Mouse (Mus musculus) v-Abl transformed pro-B cells (cell line): ENCODE measurements around the gene Ptger1.

ENCODE experiments used
- in situ Hi-C, 2 experiments: fragments of 400-800 bp; cut with MboI; formaldehyde crosslinking; loops; one replicate each; pipeline ENCODE4 v1.15.1; 2025; ENCODE audit not compliant: unreplicated experiment in 2 of 2

Ptger1 gene

DNA sequence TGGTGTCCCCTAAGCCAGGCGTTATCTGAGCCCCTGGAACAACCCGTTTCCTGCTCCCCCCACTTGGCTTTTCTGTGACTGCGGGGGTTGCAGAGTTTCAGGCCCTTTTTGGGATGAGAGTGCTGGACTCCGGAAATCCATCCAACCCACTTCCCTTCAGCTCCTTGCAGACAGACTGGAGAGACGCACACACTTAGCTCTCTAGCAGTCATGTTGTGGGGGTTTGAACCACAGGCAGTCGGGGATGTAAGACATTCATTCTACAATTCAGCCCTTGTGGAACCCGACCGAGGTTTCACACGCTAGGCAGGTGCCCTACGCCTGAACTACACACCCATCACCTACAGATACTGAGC lies 12.8 kb upstream of the Ptger1 start:
- in situ Hi-C loops: no loop called here

DNA sequence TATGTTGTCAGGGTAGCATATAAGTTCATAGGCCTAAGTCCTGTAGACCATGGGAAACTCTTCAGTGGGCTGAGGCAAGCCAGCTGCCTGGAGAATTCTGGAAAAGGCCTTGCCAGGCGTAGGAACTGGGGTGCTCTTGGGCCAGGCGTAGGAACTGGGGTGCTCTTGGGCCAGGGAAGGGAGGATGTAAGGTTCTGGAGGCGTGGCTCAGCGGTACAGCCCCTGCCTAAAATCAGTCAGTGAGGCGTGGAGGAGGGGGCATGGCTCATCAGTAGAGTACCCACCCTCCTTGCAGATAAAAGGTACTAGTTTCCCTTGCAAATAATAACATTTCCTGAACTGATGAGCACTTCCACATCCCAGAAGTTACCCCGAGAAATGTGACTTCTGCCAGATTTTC lies 11.8 kb upstream of the Ptger1 start:
- in situ Hi-C loops: loop anchor here in 1 of 2 experiments (5.0 kb wide), 1 partner anchor 243 kb away; no protein-coding TSS in a partner anchor

DNA sequence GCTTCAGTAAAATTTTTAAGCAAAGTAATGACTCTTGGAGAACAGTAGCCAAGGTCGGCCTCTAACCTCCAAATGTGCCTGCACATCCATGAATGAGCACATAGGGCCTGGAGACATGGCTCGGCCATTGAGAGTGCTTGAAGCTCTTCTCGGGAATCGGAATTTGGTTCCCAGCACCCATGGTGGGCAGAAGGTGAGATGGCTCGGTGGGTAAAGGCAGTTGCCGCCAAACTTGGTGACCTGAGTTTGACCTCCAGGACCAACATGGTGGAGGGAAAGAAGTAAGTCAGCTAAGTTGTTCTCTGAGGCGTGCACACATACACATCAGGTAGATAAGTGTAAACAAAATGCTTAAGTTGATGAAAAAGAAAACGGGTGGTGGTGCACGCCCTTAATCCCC lies 10.4 kb upstream of the Ptger1 start:
- in situ Hi-C loops: loop anchor here in 1 of 2 experiments (5.0 kb wide), 1 partner anchor 241 kb away; no protein-coding TSS in a partner anchor

DNA sequence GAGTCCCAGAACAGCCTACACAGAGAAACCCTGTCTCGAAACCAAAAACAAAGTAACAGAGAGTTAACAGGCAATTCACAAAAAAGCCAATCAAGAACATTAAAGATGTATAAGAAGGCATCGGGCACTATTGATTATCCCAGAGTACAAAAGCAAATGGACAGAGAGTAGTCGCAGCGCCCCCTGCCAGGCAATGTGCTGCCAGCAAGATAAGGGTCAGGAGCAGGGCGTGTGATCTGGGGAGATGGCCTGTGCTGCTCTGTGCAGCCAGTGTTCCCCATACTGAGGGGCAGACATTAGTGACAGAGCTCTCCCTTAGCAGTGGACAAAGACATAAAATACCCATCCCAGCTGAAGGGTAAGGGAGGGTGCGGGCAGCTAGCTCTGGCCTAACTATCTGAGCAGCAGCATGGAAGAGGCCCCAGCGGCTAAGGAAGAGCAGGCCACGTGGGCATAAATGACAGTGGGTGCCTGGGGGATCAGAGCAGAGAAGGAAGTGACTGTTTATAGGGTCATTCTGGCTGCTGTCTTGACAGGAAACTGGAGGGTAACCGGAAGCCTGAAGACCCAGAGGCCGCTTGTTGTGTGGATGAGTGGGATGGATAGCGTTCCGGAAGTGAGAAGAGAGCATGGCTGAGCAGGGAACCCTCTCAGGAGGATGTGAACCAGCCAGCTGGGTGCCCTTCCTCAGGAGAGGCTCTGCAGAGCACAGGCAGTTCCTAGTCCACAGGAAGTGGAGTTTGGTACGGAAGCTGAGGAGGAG lies 9.8 kb upstream of the Ptger1 start:
- in situ Hi-C loops: loop anchor here in 1 of 2 experiments (5.0 kb wide), 1 partner anchor 241 kb away; no protein-coding TSS in a partner anchor

DNA sequence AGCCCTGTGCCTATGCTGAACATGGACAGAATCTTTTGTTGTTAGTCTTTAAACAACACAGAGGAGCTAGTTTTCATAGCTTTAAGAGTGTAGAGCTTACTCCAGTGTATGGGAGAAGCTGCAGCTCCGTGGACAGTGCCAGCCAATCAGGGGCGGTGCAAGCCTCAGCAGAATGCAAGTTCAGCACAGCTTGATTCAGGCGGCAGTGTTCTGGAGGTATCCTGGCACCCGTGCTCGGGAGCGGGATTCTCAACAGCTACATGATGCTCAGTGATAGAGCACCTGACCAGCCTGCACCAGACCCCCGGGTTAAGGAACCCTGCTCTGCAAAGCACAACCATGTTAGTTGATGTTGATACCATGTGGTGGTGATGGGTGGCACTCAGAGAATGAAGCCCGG lies 5.9 kb upstream of the Ptger1 start:
- in situ Hi-C loops: loop anchor here in 1 of 2 experiments (5.0 kb wide), 1 partner anchor 237 kb away; no protein-coding TSS in a partner anchor

DNA sequence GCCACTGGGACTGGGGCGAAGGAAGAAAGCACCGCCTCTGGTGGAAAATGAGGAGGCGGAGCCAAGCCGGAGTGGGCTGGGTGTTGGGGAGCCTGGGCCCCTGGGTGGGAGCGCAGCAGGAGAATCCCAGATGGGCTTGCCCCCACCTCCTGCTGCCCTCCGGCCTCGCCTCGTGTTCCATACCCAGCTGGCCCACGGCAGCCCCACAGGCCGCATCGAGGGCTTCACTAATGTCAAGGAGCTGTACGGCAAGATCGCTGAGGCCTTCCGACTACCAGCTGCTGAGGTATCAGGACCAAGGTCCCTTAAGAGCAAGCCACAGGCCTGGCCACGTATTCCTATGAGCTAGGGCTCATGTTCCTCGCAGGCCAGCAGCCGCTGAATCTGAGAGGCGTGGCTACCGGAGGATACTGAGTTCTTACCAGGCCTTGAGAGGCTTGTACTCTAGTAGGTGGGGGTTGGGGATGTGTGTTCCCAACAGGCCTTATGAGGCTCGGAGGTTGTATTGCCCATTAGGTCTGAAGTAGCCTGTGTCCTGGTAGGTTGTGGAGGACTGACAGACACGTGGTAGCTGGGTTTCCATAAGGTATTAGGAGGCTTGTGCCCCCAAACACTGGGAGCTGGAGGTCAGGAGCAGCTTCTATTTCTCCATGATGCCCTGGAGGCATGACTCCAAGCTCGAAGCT lies 5.3 kb upstream of the Ptger1 start:
- in situ Hi-C loops: loop anchor here in 1 of 2 experiments (5.0 kb wide), 1 partner anchor 236 kb away; no protein-coding TSS in a partner anchor

DNA sequence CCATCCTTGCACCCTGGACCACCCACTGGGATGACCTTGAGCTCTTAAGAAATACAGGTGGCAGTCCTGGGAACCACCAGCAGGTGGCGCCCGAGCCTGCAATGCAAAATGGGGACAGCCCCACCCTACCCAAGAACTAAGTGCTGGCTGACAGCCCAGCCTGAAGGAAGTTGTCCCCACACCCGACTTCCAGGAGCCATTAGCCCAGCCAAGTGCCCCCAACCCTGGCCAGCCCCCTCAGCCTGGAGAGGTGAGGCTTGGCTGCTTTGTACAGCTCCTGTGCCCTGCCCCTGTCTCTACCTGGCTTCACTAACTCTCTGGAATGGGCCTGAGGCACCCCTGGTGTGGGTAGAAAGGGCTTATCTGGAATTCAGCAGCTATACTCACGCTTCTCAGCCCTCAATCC lies 4.1 kb upstream of the Ptger1 start:
- in situ Hi-C loops: loop anchor here in 1 of 2 experiments (5.0 kb wide), 1 partner anchor 235 kb away; no protein-coding TSS in a partner anchor

DNA sequence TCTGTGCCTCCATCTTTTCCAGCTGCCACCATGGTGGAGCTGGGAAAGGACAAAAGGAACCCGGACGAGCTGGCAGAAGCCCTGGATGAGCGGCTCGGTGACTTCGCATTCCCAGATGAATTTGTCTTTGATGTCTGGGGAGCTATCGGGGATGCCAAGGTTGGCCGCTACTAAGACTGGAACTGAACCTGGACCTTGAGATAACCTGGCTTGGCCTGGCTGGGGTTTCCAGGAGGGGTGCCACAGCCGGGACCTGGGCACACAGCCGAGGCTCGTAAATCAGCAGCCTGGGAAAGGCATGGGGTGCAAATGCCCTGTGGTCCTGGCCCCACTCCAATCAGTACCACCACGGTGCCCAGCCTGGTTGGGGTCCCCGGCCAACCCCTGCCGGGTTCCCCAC lies 2.4 kb upstream of the Ptger1 start:
- in situ Hi-C loops: loop anchor here in 1 of 2 experiments (5.0 kb wide), 1 partner anchor 233 kb away; no protein-coding TSS in a partner anchor

DNA sequence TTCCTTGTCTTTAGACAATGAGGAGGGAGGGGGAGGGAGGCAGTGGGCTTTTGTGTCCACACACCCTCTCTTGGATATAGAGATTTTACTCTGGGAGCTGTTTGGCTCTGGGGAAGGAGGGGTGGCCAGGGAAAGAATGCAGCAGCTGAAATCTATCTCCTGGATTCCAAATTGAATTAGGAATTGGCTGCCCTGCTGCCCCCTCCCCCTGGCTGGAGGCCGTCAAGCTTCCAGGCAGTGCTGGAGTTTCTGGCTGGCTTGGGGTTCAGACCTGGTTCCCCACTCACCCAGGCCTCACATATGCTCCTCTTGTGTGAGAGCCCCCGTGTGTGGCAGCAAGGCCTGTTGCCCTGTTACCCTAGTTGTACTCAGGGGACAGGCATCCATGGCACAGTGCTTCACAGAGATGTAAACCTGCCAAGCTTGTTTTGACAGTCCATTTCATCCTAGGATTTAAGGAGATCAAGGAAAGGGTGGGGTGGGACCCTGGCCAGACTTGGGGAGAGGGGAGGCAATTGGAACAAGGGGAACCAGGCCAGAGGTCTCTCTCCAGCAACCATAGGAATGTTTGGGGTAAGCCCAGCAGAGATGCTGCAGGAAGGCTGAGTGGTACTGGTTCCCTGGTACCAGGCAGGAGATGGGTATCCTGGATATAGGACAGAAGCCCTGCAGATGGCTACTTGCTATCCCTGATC lies 1.4 kb upstream of the Ptger1 start:
- in situ Hi-C loops: loop anchor here (5.0 kb wide), 3 partner anchors 52 to 232 kb away; partner anchors contain the start of gene Ddx39 (in 1 of the 2)

DNA sequence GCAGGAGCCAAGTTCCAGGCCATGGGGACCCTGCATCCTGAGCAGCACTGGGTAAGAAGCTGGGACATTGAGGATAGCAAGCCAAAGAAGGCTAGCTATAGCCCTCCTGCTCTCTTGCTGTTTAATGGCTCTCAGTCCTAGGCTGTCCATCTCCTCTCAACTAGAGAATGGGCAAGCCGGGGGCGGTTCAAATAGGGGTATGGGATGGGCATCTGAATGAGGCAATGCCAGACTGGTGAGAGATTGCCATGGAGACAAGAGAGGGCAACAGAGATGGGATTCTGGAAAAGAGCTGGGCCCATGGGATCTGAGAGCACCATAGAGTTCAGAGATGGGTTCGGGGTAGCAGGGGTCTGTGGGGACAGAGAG lies 372 bp downstream of the Ptger1 start:
- in situ Hi-C loops: loop anchor here (5.0 kb wide), 2 partner anchors 50 to 55 kb away; partner anchors contain the start of gene Ddx39 (in 1 of the 2)

DNA sequence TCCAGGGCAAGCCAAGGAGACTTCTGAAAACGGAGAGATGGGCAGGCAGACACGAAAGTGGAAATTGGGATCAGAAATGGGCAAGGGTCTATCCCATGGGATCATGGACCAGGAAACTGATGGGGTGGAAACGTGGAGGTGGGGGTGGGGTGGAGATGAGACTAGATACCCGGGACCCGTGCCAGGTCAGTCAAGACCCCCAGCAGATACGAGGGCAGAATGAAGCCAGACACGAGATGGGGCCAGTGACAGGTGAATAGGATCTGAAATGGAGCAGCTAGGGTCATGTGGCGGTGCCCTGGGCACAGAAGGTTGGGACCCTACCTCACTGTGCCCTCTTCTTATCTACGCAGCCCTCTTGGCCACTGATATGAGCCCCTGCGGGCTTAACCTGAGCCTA lies 1.0 kb downstream of the Ptger1 start:
- in situ Hi-C loops: loop anchor here (5.0 kb wide), 2 partner anchors 50 to 55 kb away; partner anchors contain the start of gene Ddx39 (in 1 of the 2)

DNA sequence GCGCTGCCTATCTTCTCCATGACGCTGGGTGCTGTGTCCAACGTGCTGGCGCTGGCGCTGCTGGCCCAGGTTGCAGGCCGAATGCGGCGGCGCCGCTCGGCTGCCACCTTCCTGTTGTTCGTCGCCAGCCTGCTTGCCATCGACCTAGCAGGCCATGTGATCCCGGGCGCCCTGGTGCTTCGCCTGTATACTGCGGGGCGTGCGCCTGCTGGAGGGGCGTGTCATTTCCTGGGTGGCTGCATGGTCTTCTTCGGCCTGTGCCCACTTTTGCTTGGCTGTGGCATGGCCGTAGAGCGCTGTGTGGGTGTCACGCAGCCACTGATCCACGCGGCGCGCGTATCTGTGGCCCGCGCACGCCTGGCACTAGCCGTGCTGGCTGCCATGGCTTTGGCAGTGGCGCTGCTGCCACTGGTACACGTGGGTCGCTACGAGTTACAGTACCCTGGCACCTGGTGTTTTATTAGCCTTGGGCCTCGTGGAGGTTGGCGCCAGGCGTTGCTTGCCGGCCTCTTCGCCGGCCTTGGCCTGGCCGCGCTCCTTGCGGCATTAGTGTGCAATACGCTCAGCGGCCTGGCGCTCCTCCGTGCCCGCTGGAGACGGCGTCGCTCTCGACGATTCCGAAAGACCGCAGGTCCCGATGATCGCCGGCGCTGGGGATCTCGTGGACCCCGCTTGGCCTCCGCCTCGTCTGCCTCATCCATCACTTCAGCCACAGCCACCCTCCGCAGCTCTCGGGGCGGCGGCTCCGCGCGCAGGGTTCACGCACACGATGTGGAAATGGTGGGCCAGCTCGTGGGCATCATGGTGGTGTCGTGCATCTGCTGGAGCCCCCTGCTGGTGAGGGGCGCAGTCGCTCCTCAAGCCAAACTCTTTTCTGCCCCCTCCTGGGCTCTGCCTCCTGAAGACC lies 1.8 kb downstream of the Ptger1 start:
- in situ Hi-C loops: loop anchor here (5.0 kb wide), 2 partner anchors 49 to 54 kb away; partner anchors contain the start of gene Ddx39 (in 1 of the 2)

DNA sequence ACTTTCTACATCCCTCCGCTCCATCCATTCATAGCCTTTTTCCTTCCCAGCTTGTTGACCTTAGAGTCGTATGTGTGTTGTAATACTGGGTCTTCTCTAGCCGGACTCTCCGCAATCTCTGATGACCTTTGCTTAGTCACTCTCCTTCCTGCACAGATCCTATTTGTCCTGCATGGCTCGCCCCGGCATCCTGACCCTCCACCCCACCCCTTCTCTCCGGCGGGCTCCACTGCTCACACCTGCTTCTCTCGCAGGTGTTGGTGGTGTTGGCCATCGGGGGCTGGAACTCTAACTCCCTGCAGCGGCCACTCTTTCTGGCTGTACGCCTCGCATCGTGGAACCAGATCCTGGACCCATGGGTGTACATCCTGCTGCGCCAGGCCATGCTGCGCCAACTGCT lies 2.5 kb downstream of the Ptger1 start:
- in situ Hi-C loops: loop anchor here (5.0 kb wide), 2 partner anchors 48 to 53 kb away; partner anchors contain the start of gene Ddx39 (in 1 of the 2)

DNA sequence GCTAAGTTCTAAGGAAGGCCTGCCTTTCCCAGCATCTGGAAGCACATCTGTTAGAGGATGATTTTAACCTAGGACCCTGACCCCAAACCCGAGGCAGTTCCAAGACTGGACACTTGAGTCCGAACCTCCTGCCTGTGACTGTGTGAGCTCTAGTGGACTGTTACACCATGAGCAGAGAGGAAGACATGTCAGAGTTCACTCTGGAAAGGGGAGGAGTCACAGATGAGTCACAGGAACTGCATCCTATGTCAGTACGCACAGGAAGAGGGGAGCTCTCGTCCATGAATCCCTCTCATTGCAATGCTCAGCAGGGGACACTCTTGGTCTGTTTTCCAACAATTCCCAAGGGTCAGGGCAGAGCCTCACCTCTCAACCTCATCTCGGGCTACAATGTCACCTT lies 6.5 kb downstream of the Ptger1 start:
- in situ Hi-C loops: no loop called here

DNA sequence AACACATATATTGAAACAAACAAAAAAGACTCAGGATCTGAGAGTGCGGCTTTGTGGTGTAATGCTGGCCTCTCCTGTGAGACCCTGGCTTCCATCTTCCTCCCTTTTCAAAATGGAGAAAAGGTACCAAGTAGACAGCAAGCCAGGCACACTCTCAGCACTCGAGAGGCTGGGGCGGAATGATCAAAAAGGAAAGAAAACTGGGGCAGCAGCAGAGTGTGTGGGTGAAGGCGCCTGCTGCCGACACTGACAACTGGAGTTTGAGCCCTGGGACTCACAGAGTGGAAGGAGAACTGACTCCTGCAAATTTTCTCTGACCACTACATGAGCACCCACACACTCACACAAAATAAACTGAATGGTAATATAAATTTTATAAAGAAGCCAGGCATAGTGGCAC lies 8.0 kb downstream of the Ptger1 start:
- in situ Hi-C loops: no loop called here

DNA sequence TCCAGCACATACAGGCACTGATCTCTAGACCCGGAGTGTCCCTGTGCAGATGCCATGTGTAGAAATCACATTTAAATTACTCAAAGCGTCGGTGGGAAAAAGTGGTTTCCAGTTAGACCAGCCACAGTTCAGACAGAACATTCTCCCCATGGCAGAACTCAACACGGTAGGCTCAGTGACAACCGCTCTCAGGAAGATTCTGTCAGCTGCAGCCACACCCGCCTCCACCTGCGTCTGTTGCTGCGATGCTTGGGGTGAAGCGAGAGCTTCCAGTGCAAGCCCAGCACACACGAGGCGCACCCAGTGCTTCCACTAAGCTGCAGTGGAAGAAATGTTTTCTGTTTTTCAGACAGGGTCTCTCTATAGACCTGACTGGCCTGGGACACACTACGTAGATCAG lies 13.4 kb downstream of the Ptger1 start:
- in situ Hi-C loops: no loop called here

DNA sequence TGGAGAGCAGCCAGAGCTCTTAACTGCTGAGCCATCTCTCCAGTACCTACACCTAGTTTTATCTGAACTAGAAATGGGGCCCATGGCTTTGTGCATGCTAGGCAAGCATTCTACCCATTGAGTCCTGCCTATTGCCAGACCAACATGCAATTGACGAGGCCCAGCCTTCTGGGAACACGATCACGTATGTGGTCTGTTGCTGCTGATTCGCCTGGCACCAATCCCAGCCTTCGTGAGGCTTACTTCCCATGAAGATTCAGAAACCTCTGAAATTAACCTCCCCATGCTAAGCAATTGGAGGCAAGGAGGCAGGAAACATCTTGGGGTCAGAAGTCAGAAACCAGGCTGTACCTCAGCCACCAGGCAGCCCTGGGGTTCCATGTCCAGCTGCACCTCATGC lies 14.1 kb downstream of the Ptger1 start:
- in situ Hi-C loops: no loop called here

DNA sequence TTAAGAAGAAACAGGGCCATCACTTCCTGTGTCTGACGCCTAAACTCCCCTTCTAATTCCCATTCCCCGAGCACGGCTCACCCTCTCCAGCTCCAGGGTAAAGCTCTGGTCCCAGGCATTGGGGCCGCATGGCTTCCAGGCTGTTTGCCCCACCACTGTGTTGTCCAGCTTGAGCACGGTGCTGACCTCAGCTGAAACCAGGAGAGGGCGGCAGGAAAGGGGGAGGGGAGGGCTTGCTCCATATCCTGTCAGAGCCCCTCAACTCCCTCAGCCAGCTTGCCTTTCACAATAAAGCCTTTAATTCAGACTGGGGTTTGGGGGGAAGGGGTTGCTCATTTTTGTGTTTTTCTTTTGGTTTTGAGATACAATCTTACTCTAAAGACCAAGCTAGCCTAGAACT lies 14.6 kb downstream of the Ptger1 start:
- in situ Hi-C loops: no loop called here

DNA sequence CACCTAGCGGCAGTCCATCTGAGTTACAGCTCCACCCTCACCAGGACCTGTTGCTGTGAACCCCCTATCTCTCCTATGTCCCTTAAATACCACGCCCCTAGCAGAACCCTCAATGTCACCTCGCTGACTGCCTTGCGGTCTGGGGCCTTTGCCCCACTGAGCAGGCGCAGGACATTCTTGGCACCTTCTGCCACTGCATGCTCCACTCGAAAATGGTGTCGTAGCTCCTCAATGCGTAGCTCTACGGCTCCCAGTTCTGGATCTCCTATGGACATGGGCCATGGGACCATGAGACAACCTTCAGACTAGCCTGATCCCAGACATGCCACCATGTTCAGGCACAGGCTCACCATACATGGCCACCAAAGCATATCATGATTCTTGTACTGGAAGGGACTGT lies 18.0 kb downstream of the Ptger1 start:
- in situ Hi-C loops: no loop called here

DNA sequence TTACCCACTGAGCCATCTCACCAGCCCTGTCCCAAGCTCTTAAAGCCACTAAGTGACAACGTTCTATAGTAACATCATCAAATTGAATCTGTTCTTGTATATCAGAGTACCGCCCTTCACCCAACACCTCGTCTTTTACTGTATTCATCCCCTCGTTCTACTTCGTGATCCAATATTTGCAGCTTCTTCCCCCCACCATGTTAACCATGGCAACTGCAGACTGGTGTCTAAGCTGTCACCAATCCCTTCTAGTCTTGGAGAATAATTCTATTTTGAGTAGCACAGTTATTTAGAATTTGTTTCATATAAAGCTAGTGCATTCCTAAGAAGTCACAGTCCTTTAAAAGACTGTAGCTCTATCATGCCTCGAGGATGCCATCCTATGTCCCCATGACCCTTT lies 22.8 kb downstream of the Ptger1 start:
- in situ Hi-C loops: no loop called here
